Mouse (Mus musculus) lung, adult 2 months (tissue): ENCODE measurements around the gene Psmd11. TPM values are rescaled to one million over a fixed set of nuclear protein-coding genes. Genes with fewer than 3 reads are reported as not detected.

Experiments
- DNase-seq: peaks from one replicate; pipeline ENCODE4 v3.0.0; 2022
- H3K4me1 ChIP-seq: fragments of 200-500 bp; 2 replicates; pipeline ENCODE4 v1.6.1; 2011; ENCODE audit warnings: low read length; ENCODE audit not compliant: control insufficient read depth, insufficient read depth
- H3K4me3 ChIP-seq: fragments of 200-500 bp; replicated peaks from 2 replicates; pipeline ENCODE3; 2011; ENCODE audit warnings: low read depth, mild to moderate bottlenecking, control low read depth, low read length; ENCODE audit errors: extremely low read depth
- CTCF ChIP-seq: fragments of 200-500 bp; IDR thresholded peaks from 2 replicates; pipeline ENCODE4 v1.5.1; 2011; ENCODE audit warnings: mild to moderate bottlenecking, low read length, control low read depth; ENCODE audit not compliant: insufficient read depth
- POLR2A ChIP-seq: fragments of 200-500 bp; IDR thresholded peaks from 2 replicates; pipeline ENCODE4 v1.6.1; 2011; ENCODE audit warnings: low read depth, mild to moderate bottlenecking, control low read depth, low read length, borderline replicate concordance; ENCODE audit errors: extremely low read depth
- whole genome bisulfite sequencing: fragments of 180-500 bp; shearing (Covaris S2); methylation state at CpG from one replicate; pipeline ENCODE4 v1.1.7; 2018; 5-methylcytosine and 5-hydroxymethylcytosine counted together
- polyA plus RNA-seq: library from polyadenylated mRNA; depleted of rRNA; stranded (reverse); fragments of >200 nt; gene quantifications from 2 replicates; pipeline ENCODE4 v1.2.3, GENCODE M21; 2012

The Psmd11 gene
- polyA plus RNA-seq, 1 experiment, result 48.3 TPM

- DNase-seq, result no peak
- WGBS, result 87% methylated on average over 31 of the region's 31 CpGs
Measured at GRCm38 (mm10) chr11:80479906-80480866, 51.8 kb downstream of the Psmd11 start.

DNA sequence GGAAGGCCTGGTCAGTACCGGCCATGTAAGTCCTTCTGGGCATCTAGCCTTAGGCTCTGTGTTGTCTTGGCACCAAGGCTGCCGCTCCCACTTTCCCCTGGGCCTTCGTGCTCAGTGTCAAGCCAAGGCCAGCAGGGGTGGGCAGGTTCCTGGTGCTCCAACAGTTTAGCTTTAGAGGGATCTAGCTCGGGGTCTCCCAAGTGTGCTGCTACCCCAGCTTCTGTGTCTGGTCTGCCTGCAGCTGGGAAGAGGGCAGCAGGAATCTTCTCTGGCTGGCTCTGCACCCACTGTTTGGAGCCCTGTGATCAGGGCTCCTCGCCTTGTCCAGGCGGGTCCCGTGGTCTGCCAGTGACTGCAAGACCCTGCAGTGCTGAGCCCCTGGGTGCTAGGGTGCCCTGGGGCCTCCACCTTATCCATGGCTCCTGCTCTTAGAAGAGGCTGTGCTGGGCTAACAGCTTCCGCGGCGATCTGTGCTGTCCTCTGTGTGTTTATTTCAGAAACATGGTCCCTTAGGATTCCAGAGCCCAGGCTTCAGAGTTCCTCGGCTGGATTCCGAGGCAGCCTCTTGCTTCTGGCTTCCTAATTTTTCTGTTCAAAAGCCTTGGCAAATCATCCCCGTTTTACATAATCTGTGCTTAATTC is 53.1 kb downstream of the Psmd11 start:
- no peak for DNase-seq
- Histone ChIP-seq H3K4me1 (peaks cover 8% of the 10 kb centered on the region), H3K4me3 (no peak overlapping the region)
- TF ChIP-seq CTCF (no peak), POLR2A (no peak)
- WGBS, result 86% methylated on average over 13 of the region's 13 CpGs

More at GRCm38 (mm10) chr11:80479906-80480866, 51.8 kb downstream of the Psmd11 start:
- peaks cover 8% of the 10 kb centered on the region for H3K4me1 ChIP-seq
- TF ChIP-seq POLR2A (no peak), CTCF (no peak)
- no peak overlapping the region for H3K4me3 ChIP-seq

DNA sequence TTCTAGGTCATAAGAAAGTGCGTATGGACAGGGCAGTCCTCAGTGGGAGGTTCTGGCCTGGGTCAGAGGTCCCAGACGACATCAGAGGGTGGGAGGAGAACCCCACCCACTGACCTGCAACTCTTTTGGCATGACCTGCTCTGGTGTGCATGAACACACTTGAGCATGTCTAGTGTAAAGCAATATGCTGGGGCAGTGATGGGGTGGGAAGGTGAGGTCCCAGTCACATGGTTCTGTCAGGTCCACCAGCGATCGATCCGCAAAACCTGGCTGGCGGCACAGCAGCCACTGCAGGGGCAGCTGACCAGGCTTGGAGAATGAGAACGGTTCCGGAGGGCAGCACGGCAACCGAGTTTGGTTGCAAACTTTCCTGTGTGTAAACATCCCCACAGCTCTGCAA is 53.9 kb downstream of the Psmd11 start:
- TF ChIP-seq CTCF (no peak), POLR2A (no peak)
- WGBS, result 75% methylated on average over 10 of the region's 10 CpGs
- Histone ChIP-seq H3K4me1 (peaks cover 7% of the 10 kb centered on the region), H3K4me3 (no peak overlapping the region)
- no peak for DNase-seq

- no peak for TF ChIP-seq CTCF
- TF ChIP-seq POLR2A, result no peak
- Histone ChIP-seq H3K4me3 (no peak overlapping the region), H3K4me1 (peaks cover 2% of the 10 kb centered on the region)
- no peak for DNase-seq
- 94% methylated on average over 7 of the region's 7 CpGs for WGBS
Measured at GRCm38 (mm10) chr11:80482921-80483320, 54.5 kb downstream of the Psmd11 start.

DNA sequence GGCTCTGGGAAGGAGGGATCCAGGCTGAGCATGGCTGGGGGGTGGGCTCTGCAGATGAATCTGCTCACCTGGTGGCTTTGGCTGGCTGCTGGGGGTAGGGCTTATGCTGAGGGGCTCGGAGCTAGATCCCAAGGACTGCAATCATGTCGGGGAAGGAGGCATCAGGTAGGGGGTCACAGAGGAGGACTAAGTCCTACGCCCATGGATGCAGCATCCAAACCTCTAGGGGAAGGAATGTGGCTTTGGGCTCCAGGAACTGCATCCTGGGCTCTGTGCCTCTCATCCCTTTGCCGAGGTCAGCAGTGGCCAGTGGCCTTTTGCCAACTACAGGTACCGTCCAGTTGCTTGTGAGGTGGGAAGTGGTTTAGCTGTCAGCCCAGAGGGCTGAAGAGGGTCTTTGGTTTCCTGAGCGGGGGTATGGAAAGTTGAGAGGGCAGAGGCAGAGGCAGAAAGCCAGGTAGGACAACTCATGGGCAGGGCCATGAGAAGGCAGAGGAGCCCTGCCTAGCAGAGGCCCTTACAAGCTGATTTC is 55.2 kb downstream of the Psmd11 start:
- TF ChIP-seq POLR2A (no peak), CTCF (no peak)
- Histone ChIP-seq H3K4me3 (no peak overlapping the region), H3K4me1 (no peaks in the 10 kb centered on the region)
- DNase-seq, result no peak
- 76% methylated on average over 6 of the region's 6 CpGs for WGBS

GRCm38 (mm10) chr11:80484191-80484791 is 55.9 kb downstream of the Psmd11 start:
- TF ChIP-seq POLR2A, result no peak
- no peak for TF ChIP-seq CTCF
- Histone ChIP-seq H3K4me3 (no peak overlapping the region), H3K4me1 (no peaks in the 10 kb centered on the region)
- 69% methylated on average over 12 of the region's 12 CpGs for whole genome bisulfite sequencing
- DNase-seq, result no peak

- no peaks in the 10 kb centered on the region for H3K4me1 ChIP-seq
- no peak for DNase-seq
- H3K4me3 ChIP-seq, result no peak overlapping the region
- TF ChIP-seq CTCF, result no peak
- TF ChIP-seq POLR2A, result no peak
- 83% methylated on average over 9 of the region's 9 CpGs for WGBS
Measured at GRCm38 (mm10) chr11:80485120-80485551, 56.7 kb downstream of the Psmd11 start.

DNA sequence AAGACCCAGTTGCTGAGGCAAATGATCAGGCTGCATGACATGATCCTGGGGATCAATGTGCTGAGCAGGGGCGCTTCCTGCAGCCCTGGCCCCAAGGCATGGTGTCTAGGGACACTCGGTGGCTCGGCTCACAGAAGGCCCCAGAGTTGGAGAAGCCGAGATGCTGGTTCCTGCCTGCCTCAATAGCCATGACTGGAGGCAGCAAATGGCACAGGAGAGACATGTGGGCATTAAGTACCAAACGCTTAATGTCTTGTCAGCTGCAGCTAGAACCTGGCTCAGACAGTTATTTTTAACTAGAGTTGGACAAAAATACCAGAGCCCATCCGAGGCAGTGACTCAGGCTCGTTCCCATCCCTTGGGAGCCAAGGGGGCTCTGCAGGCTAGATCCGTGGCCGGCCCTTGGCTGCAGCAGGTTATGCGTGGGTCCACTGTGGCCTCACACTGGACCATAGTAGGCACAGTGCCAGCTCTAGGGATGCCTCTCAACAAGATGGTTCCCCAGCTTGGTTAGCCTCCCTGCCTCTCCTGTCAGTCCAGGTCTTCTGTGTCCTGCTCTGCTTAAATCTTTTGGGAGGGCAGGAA is 57.3 kb downstream of the Psmd11 start:
- DNase-seq, result no peak
- Histone ChIP-seq H3K4me1 (no peaks in the 10 kb centered on the region), H3K4me3 (no peak overlapping the region)
- WGBS, result 82% methylated on average over 10 of the region's 10 CpGs
- TF ChIP-seq CTCF, result no peak
- TF ChIP-seq POLR2A, result no peak

GRCm38 (mm10) chr11:80487904-80488587 is 59.6 kb downstream of the Psmd11 start:
- no peak for TF ChIP-seq POLR2A
- TF ChIP-seq CTCF, result no peak
- DNase-seq, result no peak
- no peak overlapping the region for H3K4me3 ChIP-seq
- 75% methylated on average over 15 of the region's 15 CpGs for WGBS
- no peaks in the 10 kb centered on the region for H3K4me1 ChIP-seq
